Mouse (Mus musculus): ENCODE measurements around the gene E130218I03Rik. TPM values are rescaled to one million over a fixed set of nuclear protein-coding genes. Genes with fewer than 3 reads are reported as not detected.

The E130218I03Rik gene
- total RNA-seq, 2 experiments from 2014 or later: not detected

DNA sequence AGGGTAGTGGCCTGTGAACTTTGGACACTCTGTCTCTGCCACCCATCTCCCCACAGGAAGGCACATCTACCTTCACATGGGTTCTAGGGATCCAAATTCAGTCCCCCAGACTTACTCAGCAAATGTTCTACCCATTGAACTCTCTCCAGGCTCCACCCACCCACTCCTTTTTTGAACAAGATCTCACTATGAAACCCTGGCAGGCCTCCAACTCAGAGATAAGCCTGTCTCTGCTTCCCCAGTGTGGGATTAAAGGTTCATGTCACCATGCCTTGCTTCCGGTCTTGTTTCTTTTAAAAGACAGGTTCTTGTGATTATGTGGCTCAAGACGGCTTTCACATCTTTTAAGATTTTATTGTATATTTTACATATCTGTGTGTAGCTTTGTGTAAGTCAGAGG, 41.5 kb downstream of the E130218I03Rik start:
- no peak for DNase-seq (ENCODE audit: low spot score in 2 of 2)

DNA sequence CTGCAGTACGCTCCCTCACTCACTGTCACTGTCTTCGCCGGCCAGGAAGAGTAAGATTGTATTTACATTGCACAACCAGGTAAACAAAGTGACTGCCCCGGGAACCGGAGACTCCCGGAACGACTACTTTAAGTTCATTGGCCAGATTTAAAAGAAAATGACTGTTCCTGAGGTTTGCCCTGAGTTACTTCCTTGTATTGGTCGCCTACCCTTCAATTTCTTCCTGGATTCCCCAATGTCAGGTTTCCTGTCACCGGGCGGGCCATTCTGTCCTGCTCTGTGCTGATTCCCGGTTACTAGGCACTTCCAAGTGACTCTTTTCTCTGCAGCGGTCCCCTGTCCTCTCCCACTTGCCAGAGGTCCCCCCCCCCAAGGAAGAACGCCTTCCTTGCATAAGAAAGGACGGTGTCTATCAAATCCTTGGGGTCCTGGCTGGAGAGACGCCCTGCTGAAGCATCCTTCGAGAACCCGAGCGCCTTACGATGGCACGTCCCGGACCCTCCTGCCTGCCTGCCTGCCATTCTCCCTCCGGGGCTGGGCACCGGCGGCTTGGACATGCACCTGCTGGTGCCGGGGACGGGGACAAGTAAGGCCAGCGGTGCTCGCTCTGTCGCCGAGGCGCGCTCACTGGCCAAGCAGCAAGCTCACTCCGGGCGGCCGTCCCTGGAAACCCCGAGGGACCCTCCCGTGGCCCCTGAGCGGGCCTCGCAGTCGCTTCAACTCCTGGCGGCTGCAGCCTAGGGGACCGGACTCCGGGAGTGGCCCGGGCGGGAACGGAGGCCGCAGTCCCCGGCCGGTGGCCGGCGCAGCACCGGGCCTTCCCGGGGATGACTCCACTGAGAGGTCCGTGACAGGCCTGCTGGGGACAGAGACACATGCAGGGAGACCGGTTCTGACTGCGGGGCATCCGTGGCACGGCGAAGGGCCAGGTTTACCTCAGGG, 43.0 kb downstream of the E130218I03Rik start:
- no peak for DNase-seq (ENCODE audit: low spot score in 2 of 2)

DNA sequence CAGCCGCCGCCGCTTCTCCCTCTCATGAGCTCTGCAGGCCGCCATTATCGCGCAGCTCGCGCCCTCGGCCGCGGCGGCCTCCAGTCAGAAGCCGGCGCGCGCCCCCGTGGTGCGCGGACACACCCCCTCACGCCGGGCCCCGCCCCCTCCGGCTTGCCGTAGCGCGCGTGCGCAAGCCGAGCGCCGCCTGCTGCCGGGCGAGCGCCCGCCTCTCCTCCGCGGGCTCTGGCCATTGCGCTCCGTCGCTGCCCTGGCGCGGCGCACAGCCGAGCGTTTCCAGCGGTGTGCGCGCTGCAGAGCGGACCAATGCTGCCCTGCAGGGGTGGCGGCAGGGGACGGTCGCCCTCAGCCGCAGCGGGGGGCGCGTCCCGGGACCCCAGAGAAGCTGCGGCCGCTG, 43.7 kb downstream of the E130218I03Rik start:
- peak; percentile 99 to 100 for DNase-seq (ENCODE audit: low spot score in 2 of 2)

DNA sequence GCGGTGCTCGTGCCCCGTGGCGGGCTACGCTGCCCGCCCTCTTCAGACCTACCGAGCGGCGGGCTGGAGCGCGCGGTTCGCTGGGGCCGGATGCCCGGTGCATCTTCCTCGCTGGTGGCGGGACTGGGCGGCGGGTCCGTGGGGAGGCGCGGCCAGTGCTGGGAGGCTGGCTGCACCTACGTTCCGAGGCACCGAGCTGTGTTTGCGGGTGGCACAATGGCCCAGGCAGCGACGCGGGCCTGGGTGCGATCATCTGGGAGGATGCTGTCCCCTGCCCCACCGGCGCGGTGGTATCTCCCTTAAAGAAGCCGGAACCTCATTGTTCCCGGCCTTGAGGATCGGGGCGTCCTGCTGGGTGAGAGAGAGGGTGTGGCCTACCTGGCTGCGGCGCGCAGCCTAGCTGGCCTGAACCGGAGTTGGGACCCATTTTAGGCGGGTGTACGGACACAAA, 44.1 kb downstream of the E130218I03Rik start, which contains the start of gene Pdik1l:
Gene Pdik1l (minus strand): TSS at position 321 of the 451 bp plus-strand sequence.
- peak; percentile 62 to 63 for DNase-seq (ENCODE audit: low spot score in 2 of 2)

DNA sequence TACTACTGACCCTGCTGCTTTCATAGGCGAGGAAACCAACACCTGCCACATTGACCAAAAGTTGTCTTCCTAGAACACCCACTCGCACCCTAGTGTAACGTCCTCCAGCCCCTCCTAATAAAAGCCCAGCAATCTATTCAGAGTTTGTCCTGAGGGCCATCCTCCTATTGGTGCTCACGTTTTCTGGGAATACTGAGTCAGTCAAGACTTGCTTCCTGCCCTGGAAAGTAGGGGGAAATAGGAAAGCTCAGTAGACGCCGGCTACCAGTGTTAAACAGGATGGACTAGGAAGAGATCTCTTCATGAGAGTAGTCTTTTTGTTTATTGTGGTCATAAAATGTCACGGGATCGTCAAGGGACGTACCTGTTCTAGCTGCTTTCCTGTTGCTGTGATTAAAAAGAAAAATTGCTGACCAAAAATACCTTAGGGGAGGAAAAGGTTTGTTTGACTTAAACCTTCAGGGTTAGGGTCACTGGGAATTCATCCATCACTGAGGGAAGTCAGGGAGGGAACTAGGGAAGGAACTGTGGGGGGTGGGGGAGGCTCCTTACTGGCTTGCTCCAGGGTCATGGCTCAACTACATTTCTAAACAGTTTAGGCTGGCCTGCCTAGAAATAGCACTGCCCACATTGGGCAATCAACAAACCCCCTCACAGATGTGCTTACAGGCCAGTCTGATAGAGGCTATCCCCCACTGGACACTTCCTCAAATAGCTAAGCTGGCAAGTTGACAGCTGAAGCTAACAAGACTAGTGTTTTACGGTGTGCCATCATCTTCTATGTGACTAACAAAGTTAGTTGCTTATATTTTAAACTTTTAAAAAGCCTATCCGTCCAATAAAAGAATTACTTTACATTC, 45.2 kb downstream of the E130218I03Rik start:
- no peak for DNase-seq (ENCODE audit: low spot score in 2 of 2)

DNA sequence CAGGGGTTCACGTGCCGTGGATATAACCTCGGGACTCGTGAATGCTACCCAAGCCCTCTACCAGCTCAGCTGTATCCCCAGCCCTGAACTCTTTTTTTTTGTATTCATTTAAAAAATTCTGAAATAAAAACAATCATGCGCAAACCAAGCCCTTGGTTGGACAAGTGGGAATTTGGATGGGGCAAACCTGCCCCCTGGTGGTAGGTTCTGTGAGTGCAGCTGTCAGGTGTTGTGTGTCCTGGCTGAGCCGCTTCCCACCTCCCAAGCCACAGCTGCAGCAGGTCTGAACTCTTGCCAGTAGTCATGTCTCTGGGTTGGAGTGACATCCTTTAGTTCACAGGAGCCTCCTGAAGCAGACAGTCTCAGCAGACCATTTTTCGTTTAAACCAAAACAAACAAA, 48.6 kb downstream of the E130218I03Rik start:
- peak; percentile 73 to 84 for DNase-seq (ENCODE audit: low spot score in 2 of 2)

DNA sequence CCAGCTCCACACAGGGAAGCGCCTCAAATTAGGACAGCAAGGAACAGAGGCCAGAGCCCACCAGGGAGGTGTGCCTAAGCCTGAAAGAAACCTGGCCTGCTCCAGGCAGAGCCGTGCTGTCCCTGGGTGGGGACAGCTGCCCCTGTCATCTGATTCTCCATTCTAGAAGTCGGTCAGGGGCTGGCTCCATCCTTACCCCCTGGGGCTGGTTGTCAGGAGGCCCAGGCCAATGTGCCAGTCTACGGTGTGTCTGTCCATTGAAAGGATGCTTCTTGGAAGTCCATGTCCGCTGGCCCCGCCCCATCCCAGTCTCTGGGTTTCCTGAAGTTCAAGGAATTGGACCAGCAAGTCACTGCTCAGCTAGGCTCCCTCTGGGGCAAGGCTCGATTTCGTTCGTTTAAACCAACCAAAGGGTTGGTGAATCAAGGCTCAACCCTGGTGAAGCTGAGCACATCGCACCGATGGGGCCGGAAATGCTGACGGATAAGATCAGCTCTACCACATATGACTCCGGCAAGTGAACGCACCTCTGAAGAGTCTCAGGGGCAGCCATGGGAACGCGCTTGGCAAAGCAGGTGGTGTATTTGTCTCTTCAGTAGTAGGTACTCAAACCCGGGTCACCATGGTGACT, 49.7 kb downstream of the E130218I03Rik start:
- DNase-seq (ENCODE audit: low spot score in 2 of 2): no peak

DNA sequence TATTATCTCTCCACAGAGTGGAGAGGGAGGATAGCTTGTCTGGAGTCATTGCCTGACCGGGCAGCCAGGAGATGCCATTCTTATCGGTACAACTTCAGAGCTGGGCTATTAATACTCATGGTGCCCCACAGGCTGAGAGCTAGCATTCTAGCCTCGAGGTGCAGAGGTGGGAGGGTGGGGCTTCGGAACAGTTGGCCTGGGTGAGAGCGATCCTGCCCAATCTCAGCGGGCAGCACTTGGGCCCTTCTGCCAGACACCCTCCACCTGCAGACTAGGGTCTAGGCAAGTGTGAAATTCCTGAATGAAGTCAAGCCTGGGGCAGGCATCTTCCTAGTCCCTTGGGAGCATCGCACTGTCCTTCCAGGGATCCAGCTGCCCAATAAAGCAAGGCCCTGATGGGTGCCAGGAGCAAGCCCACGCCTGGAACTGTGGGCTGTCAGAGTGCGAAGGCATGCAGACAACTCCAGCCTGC, 50.3 kb downstream of the E130218I03Rik start:
- no peak for DNase-seq (ENCODE audit: low spot score in 2 of 2)

Other genes with a start within 250 kb of the E130218I03Rik start
- 10 to 100 TPM; 39.1 to 46.2 TPM for gene Dhdds, start 242.7 kb upstream of the E130218I03Rik start, total RNA-seq (2021)
- not detected for gene Lin28a, start 224.8 kb upstream of the E130218I03Rik start, total RNA-seq (2021)
- gene Zfp683, start 189.8 kb upstream of the E130218I03Rik start, total RNA-seq (2021): under 1 TPM in 1 of 2 experiments, not detected in 1; 0.32 TPM
- under 1 TPM in 1 of 2 experiments, not detected in 1; 0.13 TPM for gene Crybg2, start 182.8 kb upstream of the E130218I03Rik start, total RNA-seq (2021)
- gene Cd52, start 148.6 kb upstream of the E130218I03Rik start, total RNA-seq (2021): 10 to 100 TPM; 14.0 to 19.9 TPM
- gene Ubxn11, start 141.1 kb upstream of the E130218I03Rik start, total RNA-seq (2021): 10 to 100 TPM in 1 of 2 experiments, 1 to 10 TPM in 1; 8.7 to 12.6 TPM
- 100 to 1,000 TPM in 1 of 2 experiments, 10 to 100 TPM in 1; 73.4 to 102 TPM for gene Sh3bgrl3, start 114.9 kb upstream of the E130218I03Rik start, total RNA-seq (2021)
- 10 to 100 TPM; 12.9 to 15.4 TPM for gene Cep85, start 56.5 kb upstream of the E130218I03Rik start, total RNA-seq (2021)
- not detected for gene Gm7534, start 40.7 kb upstream of the E130218I03Rik start, total RNA-seq (2021)
- gene Catsper4, start 16.3 kb upstream of the E130218I03Rik start, total RNA-seq (2021): not detected
- gene Cnksr1, start 5.3 kb upstream of the E130218I03Rik start, total RNA-seq (2021): under 1 TPM; 0.66 to 0.99 TPM
- 10 to 100 TPM; 10.5 to 10.8 TPM for gene Zfp593, start 1.9 kb downstream of the E130218I03Rik start, total RNA-seq (2021)
- gene Gm30191, start 3.3 kb downstream of the E130218I03Rik start, total RNA-seq (2021): not detected
- gene Grrp1, start 10.4 kb downstream of the E130218I03Rik start, total RNA-seq (2021): 10 to 100 TPM in 1 of 2 experiments, 1 to 10 TPM in 1; 9.3 to 10.0 TPM
- gene Pdik1l, start 44.2 kb downstream of the E130218I03Rik start, total RNA-seq (2021): 10 to 100 TPM; 14.0 to 22.5 TPM
- under 1 TPM in 1 of 2 experiments, not detected in 1; 0.32 TPM for gene Trim63, start 71.5 kb downstream of the E130218I03Rik start, total RNA-seq (2021)
- gene Slc30a2, start 99.5 kb downstream of the E130218I03Rik start, total RNA-seq (2021): 10 to 100 TPM; 28.9 to 47.4 TPM
- gene Extl1, start 140.2 kb downstream of the E130218I03Rik start, total RNA-seq (2021): 1 to 10 TPM; 3.3 to 4.2 TPM
- gene Pafah2, start 152.7 kb downstream of the E130218I03Rik start, total RNA-seq (2021): 10 to 100 TPM; 15.2 to 17.8 TPM
- 10 to 100 TPM; 24.8 to 25.6 TPM for gene Stmn1, start 224.7 kb downstream of the E130218I03Rik start, total RNA-seq (2021)

Data from adrenal gland, adult 18-20 months (tissue).